Mouse (Mus musculus) kidney, adult 8-10 months (tissue): ENCODE data around the gene Usp13.

Experiments used
- DNase-seq, 2 experiments: peaks; one replicate each; pipeline ENCODE4 v3.0.0; 2022

Gene Usp13

GRCm38 (mm10) chr3:32817357-32818326 lies at the start of gene Usp13:
Usp13 (plus strand) TSS chr3:32817546.
- peak; percentile 8 to 17 for DNase-seq

GRCm38 (mm10) chr3:32770781-32771180 lies 46.6 kb upstream of the Usp13 start:
- no peak for DNase-seq

GRCm38 (mm10) chr3:32817001-32817356 lies 367 bp upstream of the Usp13 start:
- DNase-seq: no peak

GRCm38 (mm10) chr3:32818327-32818900 lies 1.1 kb downstream of the Usp13 start:
- DNase-seq: no peak

DNA sequence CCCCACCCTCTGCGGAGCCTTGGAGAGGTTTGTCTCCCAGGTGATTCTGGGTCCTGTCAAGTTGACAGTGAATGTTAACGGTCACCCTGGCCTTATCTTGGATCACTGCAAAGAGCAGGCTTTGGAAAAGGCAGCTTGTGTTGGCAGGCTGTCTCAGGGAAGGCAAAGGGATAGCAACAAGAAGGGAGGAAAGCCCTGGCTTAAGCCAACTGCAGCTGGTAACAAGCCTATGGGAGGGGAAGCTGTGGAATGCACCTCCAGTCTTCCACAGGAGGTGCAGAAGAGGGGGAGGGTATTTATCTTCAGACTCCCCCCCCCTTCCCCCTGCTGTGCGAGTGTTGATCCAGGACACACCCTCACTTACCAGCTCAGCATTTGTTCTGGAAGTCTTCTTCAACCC lies 5.3 kb downstream of the Usp13 start:
- no peak for DNase-seq

DNA sequence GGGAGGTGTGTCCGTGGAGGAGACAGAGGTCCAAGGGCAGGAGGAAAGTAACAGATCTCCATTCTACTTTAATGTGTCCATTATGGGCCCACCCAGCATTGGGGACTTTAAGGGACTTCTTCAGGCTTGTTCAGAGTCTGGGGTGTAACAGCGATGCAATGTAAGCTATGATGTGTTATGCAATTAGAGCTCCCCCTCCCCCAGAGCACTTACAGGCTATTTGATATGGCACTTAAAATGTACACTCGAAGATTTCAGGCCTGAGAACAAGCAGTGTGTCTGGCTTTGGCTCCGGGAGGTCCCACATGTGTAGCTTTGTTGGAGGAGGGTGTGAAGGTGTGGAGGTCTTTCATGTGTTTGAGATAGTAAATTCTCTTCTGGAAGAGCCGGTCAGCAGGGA lies 7.6 kb downstream of the Usp13 start:
- DNase-seq: no peak

GRCm38 (mm10) chr3:32825964-32826479 lies 8.7 kb downstream of the Usp13 start:
- no peak for DNase-seq

GRCm38 (mm10) chr3:32826701-32827100 lies 9.4 kb downstream of the Usp13 start:
- no peak for DNase-seq

DNA sequence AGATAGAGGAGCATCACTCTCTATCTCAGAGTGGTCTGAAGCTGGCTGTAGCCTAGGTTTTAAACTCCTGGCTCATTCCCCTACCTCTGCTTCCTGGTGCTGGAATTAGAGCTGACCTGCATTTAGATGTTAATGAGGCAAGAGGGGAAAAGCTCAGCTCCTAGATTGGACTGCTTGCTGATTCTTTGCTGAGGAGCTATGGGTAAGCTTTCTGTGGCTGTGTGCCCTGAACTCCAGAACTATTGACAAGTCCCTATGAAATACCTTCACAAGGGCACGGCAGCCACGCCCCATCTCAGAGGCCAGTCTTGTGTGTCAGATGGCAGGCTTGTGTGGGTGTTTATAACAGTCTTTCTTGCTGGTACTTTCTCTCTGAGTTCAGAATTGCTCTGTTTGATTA lies 16.5 kb downstream of the Usp13 start:
- DNase-seq: no peak

DNA sequence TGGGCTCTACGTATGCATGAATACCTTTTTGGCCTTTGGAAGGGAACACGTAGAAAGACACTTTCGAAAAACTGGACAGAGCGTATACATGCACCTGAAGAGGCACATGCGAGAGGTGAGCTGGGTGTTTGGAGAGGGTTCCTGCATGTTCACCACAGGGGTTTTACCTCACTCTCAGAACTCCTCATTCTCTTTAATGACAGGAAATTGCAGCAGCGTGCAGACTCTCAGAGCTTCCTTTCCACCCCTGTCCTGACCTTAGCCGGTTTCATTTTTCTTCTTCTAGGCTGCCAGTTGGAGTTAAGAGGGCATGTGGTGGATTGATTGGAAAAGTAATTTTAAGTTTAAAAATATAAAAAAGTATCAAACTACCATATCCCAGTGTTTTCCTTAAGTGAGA lies 20.5 kb downstream of the Usp13 start:
- DNase-seq: no peak

DNA sequence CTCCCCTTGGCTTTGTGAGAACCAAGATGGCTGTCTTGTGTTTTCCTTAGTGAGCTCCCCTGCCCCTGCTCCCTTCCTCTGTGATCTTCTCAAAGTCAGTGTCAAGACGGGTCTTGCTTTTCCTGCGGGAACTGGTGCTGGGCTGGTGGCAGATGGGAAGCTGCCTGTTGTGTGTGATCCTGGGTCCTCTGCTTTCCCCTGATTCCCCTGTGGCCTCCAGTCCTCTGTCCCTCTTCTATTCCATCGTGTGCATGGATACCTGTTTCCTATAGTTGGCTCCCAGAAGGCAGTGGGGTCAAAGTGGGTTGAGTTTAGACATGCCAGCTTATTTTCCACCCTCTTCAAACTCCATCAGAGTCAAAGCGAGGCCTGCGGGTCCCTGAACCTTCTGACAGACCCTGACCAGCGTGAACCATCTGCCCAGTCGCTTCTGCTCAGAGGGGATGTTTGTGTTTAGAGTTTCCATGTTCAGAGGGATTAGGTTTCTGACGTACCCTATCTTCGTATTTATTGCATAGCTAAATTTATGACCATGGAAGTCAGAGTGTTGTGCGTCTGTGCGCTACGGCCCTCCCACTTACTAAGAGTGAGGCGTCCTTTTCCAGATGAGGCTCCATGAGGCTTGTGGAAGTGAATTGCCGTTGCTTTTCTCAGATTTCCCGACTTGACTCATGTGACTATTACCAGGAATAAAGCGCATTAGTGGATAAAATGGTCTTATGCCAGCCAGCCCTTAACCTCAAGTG lies 39.2 kb downstream of the Usp13 start:
- DNase-seq: no peak

DNA sequence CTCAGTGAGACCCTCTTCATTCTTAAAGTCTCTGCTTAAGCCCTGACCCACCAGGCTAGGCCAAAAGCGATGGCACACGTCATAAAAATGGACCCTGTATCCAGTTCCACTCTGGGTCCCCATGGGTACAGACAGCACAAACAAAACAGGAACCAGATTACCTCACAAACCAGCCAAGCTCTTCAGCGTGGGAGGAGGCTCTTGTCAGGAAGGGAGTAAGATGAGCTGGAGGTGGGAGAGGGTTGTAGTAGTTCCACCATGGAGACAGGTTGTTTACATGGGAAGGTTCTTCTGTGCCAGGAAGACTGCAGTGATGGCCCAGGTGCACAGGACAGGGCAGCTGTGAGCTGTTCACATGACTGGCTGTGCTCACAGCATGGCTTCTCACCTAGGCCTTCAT lies 53.7 kb downstream of the Usp13 start:
- DNase-seq: no peak

GRCm38 (mm10) chr3:32886386-32886785 lies 69.0 kb downstream of the Usp13 start:
- no peak for DNase-seq

GRCm38 (mm10) chr3:32888886-32889285 lies 71.5 kb downstream of the Usp13 start:
- no peak for DNase-seq

DNA sequence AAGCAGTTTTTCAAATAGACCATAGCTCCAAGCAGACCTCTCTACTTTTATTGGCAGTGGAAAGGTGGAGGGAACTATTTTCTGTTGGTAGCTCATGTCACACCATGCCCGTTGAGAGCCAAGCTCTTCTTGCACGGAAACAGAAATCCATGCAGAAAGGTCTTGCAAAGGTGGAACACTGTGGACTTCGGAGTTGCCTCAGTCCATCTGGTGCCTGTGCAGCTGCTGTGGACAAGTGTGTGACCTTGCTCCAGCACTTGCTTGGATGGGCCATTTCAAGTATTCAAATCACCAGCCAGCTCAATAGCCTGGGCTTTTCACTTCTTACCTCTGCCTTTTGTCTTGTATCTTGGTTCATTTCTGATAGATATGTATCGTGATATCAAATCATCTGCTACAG lies 72.8 kb downstream of the Usp13 start:
- DNase-seq: no peak

- DNase-seq: no peak
Observed at GRCm38 (mm10) chr3:32903462-32903861, 86.1 kb downstream of the Usp13 start.

DNA sequence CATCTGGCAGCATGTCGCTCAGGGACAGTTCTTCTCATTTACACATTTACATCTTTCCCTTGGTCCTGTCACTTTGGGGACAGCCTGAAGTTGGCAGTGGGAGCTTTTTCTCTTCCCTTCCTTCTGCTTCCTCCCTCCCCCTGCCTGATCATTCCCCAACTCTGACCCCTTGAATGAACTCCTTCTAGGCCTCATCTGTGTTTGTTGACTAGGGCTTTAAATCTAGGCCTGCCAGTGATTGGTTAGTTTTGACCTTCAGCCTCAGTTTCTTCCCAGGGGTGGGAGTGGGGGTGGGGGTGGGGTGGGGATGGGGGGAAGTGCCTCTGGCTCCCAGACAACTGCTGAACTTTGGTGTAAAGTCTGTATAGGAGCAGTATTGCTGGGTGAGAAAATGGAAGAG lies 87.3 kb downstream of the Usp13 start:
- no peak for DNase-seq

DNA sequence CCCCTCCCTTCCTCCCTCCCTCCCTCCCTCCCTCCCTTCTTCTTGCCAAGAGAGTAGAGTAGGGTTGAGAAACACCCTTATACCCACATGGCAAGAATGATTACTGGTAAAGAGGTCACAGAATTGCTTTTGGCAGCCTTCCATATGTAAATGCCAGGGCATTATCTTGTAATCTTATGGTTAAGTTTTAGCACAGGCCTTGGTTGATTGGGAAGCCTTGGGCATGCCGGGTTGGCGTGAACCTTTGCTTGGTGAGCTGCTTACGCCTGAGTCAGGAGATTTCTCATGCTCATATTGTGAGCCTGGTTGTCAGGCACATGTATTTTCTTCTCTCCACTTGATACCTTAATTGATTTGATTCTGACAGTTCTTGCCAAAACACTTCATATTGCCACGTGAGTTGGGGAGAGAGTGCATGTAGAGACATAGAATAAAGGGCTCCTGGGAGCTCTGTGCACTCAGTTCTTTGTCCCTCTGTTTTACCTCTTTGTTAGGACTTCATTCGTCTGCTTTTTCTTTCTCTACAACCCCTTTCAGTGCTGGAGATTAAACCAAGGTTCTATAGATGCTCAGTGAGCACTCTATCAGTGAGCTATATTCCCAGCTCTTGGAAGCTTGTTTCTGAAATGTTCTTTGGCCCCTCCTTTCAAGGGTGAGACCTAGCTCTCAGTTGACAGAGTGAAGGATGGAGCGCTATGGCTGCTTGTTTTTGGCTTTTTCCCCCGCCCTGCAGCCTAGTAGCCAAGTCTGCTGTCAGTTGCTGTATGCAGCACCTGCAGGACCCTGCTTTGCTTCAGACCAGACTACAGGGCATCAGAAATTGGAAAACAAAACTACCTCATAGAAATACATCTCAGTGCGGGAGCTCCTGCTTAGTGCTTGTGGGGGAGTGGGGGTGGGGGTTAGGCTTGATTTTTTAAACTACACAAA lies 88.8 kb downstream of the Usp13 start:
- DNase-seq: peak in 1 of 2 experiments; percentile 13

DNA sequence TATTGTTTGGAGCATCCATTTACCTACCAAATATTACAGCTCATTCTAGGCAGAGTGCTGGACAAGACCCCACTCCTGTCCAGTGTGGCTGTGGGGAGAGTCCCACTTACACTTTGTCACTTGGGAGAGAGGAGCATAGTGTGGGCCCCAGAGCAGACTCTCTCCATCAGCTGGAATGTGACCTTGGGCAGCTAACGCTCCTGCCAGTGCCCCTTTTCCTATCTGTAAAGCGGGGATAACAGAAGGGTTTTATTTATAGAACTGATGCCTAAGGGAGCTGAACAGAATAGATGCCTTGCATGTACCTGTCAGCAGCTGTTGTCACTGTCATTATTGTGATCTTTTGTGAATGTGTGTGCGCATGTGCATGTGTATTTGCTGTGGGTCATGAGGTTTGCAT lies 91.1 kb downstream of the Usp13 start:
- DNase-seq: no peak

GRCm38 (mm10) chr3:32910071-32910551 lies 92.8 kb downstream of the Usp13 start:
- no peak for DNase-seq

GRCm38 (mm10) chr3:32924168-32924567 lies 106.8 kb downstream of the Usp13 start:
- no peak for DNase-seq
